Mouse (Mus musculus) limb, embryonic 13.5 days (tissue): ENCODE measurements around the gene Shisa7. TPM values are rescaled to one million over a fixed set of nuclear protein-coding genes. Genes with fewer than 3 reads are reported as not detected.

Experiments used
- ATAC-seq: fragments of 200-750 bp; cut with Nextera tagmentation; 2 replicates; pipeline ENCODE4 v1.8.0; 2017; ENCODE audit warnings: low read depth, moderate number of reproducible peaks, moderate TSS enrichment; ENCODE audit not compliant: low FRiP score
- H3K27ac ChIP-seq: fragments of 300-500 bp; sonication (generic); 2 replicates; pipeline ENCODE4 v1.5.1; 2015; ENCODE audit warnings: inconsistent platforms, mild to moderate bottlenecking, moderate library complexity
- H3K27me3 ChIP-seq: fragments of 300-500 bp; sonication (generic); 2 replicates; pipeline ENCODE4 v1.6.1; 2015; ENCODE audit warnings: mild to moderate bottlenecking, inconsistent platforms
- H3K36me3 ChIP-seq: fragments of 300-500 bp; sonication (generic); 2 replicates; pipeline ENCODE4 v1.6.1; 2015; ENCODE audit warnings: inconsistent platforms, mild to moderate bottlenecking, moderate library complexity
- H3K4me1 ChIP-seq: fragments of 300-500 bp; sonication (generic); 2 replicates; pipeline ENCODE4 v1.6.1; 2015; ENCODE audit warnings: inconsistent platforms
- H3K4me2 ChIP-seq: fragments of 300-500 bp; sonication (generic); replicated peaks from 2 replicates; pipeline ENCODE4 v1.6.1; 2015; ENCODE audit warnings: inconsistent platforms, mild to moderate bottlenecking, moderate library complexity
- H3K4me3 ChIP-seq: fragments of 300-500 bp; sonication (generic); 2 replicates; pipeline ENCODE4 v1.5.1; 2015; ENCODE audit warnings: moderate library complexity, mild to moderate bottlenecking, inconsistent platforms
- H3K9ac ChIP-seq: fragments of 300-500 bp; sonication (generic); 2 replicates; pipeline ENCODE4 v1.6.1; 2015; ENCODE audit warnings: mild to moderate bottlenecking, inconsistent platforms
- H3K9me3 ChIP-seq: fragments of 300-500 bp; sonication (generic); 2 replicates; pipeline ENCODE4 v1.6.1; 2016; ENCODE audit warnings: inconsistent platforms
- WGBS: fragments of 180-500 bp; shearing (Covaris S2); methylation state at CpG from one replicate; pipeline ENCODE4 v1.1.7; 2015; 5-methylcytosine and 5-hydroxymethylcytosine counted together
- polyA plus RNA-seq: library from polyadenylated mRNA; unstranded; fragments of >200 nt; fragmentation: Nextera tagmentation; extraction: Ambion mirVana; gene quantifications from 2 replicates; pipeline ENCODE4 v1.2.1, GENCODE M21; 2015

The Shisa7 gene
- polyA plus RNA-seq, 1 experiment from 2014 or later, result 0.17 TPM

DNA sequence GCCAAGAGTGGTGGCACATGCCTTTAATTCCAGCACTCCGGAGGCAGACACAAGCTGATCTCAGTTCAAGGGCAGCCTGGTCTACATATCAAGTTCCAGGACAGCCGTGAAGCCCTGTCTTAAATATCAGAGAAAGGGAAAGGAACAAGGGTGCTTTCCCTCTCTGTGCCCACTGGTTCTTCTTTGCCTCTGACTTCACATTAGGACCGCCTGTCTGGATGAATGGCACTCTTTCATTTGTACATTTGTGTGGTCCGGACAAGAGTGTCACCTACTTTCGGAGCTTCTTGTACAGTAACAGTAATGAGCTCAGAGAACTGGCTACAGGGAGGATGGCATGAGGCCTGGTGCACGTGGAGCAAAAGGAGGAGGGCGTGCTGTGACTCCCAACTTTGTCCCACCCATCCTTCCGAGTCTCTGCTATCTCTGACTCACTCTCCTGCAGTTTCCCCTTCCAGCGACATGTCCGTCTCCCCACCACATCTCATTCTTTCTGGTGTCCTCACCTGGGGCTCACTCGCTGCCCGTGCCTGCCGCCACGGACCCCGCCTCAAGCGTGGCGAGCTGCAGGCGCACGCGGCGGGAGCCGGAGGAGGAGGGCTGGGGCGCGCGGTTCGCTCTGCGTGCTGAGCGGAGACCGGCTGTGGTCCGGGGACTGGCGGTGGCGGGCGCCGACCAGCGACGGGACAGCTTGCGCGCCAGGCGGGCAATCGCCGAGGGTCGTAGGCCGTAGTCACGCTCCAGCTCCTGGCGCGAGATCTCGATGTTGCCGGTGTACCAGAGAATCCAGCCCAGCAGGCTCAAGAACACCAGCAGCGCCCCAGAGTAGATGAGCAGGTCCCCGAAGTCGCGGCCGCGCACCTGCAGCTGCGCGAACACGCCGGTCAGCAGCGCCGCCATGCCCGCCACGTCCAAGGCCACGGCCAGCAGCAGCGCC, 55.7 kb downstream of the Shisa7 start:
- peak overlapping the region; percentile 64 for H3K4me3 ChIP-seq
- peak; percentile 41; the same call in 1 of the 2 replicates for ATAC-seq
- H3K9ac ChIP-seq, result peak overlapping the region; percentile 85
- H3K27me3 ChIP-seq, result peaks cover 22% of the 10 kb centered on the region
- 0 out of 2 replicates have a peak overlapping the region, but pooled peaks have one; percentile 22 for H3K27ac ChIP-seq
- WGBS, result 3% methylated on average over 58 of the region's 64 CpGs
- H3K36me3 ChIP-seq, result peaks cover under 1% of the 10 kb centered on the region; the same call in 1 of the 2 replicates
- H3K4me2 ChIP-seq, result peak overlapping the region; percentile 87
- peaks cover 13% of the 10 kb centered on the region for H3K4me1 ChIP-seq
- H3K9me3 ChIP-seq, result no peaks in the 10 kb centered on the region

DNA sequence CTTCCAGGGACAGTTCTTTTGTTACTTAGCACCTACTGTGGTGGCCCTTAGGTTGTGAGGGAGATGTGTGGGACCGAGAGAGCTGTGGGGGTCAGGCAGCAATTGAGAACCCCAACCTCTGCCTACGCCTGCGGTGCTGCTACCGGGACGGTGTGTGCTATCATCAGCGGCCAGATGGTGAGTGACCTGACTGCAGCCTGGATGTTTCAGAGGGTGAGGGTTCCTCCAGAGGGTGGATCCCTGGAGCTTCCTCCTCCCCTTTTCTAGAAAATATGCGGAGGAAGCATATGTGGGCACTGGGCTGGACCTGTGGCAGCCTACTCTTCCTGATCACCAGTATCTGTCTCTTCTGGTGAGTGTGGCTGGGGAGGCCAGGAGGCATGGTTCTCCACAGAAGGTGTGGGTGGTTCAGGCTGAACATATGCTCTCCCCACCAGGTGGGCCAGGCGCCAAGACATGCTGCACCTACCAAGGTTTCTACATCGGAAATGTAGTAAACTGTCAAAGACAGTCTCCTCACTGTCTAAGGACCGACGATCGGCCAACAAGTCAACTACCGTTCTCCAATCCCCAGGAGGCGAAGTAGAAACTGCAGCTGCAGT, 60.7 kb downstream of the Shisa7 start:
- no peak overlapping the region for H3K4me2 ChIP-seq
- no peaks in the 10 kb centered on the region for H3K9me3 ChIP-seq
- H3K36me3 ChIP-seq, result no peaks in the 10 kb centered on the region
- H3K9ac ChIP-seq, result no peak overlapping the region
- no peak for ATAC-seq
- no peak overlapping the region for H3K4me3 ChIP-seq
- no peak overlapping the region for H3K27ac ChIP-seq
- H3K4me1 ChIP-seq, result peaks cover 6% of the 10 kb centered on the region
- peaks cover 31% of the 10 kb centered on the region for H3K27me3 ChIP-seq
- WGBS, result 75% methylated on average over 14 of the region's 14 CpGs

DNA sequence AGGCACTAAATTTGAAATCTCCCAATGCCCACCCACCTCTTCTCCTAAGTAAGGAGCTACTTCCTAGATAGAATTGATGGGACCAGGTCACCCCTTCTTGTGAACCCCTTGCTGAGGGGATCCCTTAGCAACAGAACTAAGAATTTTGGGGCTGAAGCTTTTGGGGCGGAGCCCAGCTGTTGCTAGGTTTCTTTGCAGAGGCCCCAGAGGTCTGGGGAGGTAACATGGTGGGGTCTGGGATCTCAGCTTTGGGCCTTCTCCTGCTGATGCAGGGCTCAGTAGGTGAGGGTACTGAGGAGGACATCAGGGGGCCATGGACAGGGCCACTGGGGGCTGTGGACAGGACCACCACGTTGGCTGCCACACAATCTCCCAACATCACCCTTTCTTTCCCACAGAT, 61.7 kb downstream of the Shisa7 start, which contains the start of the genes Il11 and Tmem190:
Gene Il11, minus strand, starts transcription at position 101 of the 400 bp plus-strand sequence.
Gene Tmem190, plus strand, starts transcription at position 179 of the 400 bp plus-strand sequence.
- Histone ChIP-seq H3K36me3 (no peaks in the 10 kb centered on the region), H3K27ac (no peak within 1 kb of the TSS), H3K9ac (no peak within 1 kb of the TSS), H3K4me3 (no peak within 1 kb of the TSS), H3K4me1 (peaks cover 5% of the 10 kb centered on the region; the same call in 1 of the 2 replicates), H3K27me3 (peaks cover 38% of the 10 kb centered on the region), H3K9me3 (no peaks in the 10 kb centered on the region), H3K4me2 (no peak within 1 kb of the TSS)
- ATAC-seq, result no peak
- WGBS, result 75% methylated on average over 2 of the region's 2 CpGs

DNA sequence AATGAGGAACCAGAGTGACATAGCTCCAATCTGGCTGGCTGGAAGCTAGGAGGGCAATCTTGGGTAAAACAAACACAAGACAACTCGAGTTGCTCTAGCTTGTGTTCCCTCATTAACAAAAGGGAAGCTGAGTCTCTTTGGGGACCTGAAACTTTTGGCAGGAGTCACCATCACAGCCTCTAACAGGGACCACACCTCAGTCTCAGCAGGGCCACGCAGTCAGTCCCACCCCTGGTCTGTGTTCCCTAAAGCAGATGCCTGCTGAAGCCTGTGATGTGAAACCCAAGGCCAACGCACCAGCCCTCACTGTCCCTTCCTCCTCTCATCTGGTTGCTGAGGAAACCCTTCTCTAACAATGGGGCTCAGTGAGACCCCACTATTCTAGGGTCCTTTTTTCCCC, 62.4 kb downstream of the Shisa7 start:
- no peak for ATAC-seq
- H3K9ac ChIP-seq, result no peak overlapping the region
- WGBS, result 57% methylated on average over 3 of the region's 3 CpGs
- no peak overlapping the region for H3K4me3 ChIP-seq
- no peak overlapping the region for H3K4me2 ChIP-seq
- H3K36me3 ChIP-seq, result no peaks in the 10 kb centered on the region
- no peaks in the 10 kb centered on the region for H3K9me3 ChIP-seq
- peaks cover 40% of the 10 kb centered on the region for H3K27me3 ChIP-seq
- no peak overlapping the region for H3K27ac ChIP-seq
- H3K4me1 ChIP-seq, result peaks cover 11% of the 10 kb centered on the region

DNA sequence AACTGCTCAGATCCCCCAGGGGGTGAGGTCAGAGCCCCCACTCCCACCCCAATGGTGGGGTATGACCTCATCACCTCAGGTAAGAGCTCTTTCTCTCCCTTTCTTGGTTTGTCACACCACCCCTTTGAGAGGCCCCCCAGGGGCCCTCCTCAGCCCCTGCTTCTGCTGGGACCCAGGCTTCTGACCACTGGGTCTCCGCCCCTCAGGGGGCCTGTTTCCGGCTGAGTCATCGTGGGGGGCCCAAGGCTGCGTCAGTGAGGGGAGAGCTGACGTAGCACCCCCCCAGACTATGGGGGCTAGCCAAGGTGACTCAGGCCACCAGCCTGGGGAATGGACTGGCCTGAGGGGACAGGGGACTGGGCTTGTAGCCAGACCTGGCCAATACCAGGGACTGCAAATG, 64.6 kb downstream of the Shisa7 start:
- no peak for ATAC-seq
- Histone ChIP-seq H3K36me3 (no peaks in the 10 kb centered on the region), H3K4me1 (peaks cover 16% of the 10 kb centered on the region), H3K4me2 (no peak overlapping the region), H3K27me3 (peaks cover 63% of the 10 kb centered on the region), H3K9ac (no peak overlapping the region), H3K27ac (no peak overlapping the region), H3K4me3 (no peak overlapping the region), H3K9me3 (peaks cover 6% of the 10 kb centered on the region; the same call in 1 of the 2 replicates)
- 29% methylated on average over 5 of the region's 5 CpGs for WGBS

DNA sequence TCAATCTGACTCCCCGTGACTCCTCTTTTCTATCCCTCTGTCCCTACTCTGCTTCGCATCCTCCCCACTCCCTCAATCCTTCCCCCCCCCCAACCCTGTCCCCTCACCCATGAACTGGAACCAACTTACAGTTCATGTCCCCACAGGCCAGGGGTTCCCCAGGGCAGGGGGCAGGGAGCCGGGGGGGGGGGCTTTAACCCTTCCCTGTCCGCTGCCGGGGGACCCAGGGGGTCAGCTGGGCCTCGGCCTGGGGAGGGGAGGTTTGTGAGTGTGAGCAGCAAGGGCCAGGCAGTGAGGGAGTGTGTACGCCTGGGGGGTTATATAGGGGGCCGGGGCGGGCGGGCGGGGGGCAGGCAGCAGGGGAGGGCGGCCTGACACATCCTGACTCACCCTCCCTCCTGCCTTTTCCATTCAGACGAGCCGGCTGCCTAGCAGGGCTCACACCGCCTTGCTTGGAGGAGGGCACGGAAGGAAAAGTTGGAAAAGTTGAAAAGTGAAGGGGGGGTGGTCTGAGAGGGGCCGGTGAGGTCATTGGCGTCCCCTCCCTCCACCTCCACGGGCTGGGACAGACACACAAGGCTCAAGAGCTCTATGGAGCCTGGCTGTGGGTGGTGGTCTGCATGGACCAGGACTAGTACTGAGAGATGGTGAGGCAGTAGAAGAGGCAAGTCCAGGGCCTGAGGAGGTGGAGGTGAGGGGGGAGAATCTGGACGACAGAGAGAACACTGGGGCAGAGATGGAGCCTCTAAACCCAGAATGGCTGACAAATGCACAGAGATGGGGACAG, 66.5 kb downstream of the Shisa7 start:
- ATAC-seq, result no peak
- Histone ChIP-seq H3K27ac (no peak overlapping the region), H3K4me2 (peak overlapping the region; percentile 65), H3K9ac (no peak overlapping the region), H3K4me3 (no peak overlapping the region), H3K4me1 (peaks cover 16% of the 10 kb centered on the region), H3K27me3 (peaks cover 73% of the 10 kb centered on the region), H3K9me3 (peaks cover 6% of the 10 kb centered on the region; the same call in 1 of the 2 replicates), H3K36me3 (no peaks in the 10 kb centered on the region)
- 7% methylated on average over 20 of the region's 20 CpGs for WGBS

DNA sequence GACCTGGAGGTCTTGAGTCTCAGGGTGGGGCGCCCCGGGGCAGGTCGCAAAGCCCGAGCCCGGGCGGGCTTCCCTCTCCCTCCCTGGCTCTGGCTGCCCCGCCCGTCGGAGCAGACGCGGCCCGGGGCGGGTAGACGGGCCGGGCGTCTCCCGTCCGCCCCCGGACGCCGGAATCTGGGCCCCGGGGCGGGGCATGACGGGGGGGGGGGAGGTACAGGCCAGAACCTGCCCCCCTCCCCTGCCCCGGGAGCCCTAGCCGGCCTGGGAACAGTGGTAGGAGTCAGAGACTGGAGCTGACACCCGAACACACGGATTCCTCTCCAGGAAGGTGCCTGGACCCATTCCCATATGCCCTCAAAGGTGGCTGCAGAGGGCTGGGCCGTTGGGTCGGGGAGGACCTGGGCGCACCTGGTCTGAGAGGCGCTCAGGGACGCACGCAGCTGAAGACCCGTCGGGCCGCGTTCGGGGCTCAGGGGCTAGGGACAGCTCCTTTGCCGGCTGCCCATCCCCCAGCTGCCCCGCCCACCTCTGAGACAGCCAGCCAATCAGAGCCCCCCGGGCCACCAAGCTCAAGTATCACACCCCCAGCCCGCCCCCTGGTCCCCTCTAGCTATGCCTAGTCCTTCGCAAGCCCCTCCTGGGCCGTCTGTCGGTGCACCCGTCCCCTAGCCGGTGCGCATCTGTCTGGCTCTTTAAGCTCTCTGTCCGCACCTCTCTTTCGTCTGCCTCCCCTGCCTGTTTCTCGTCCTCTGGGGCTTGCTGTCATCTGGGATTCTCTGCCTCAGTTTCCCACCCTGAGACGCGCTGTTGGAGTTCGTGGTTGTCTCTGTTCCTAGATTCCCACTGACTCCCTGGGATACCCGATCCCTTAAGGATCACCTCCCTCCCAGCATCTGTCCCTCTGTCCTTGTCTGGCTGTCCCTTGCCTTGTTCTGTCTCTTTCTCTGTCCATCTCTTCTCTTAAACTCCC, 67.3 kb downstream of the Shisa7 start:
- peaks cover 16% of the 10 kb centered on the region for H3K4me1 ChIP-seq
- no peaks in the 10 kb centered on the region for H3K36me3 ChIP-seq
- peaks cover 73% of the 10 kb centered on the region for H3K27me3 ChIP-seq
- peak overlapping the region; percentile 41 for H3K4me3 ChIP-seq
- peaks cover 6% of the 10 kb centered on the region; the same call in 1 of the 2 replicates for H3K9me3 ChIP-seq
- WGBS, result under 1% methylated on average over 45 of the region's 56 CpGs
- H3K9ac ChIP-seq, result peak overlapping the region; percentile 31; the same call in 1 of the 2 replicates
- peak; percentile 83 for ATAC-seq
- H3K4me2 ChIP-seq, result peak overlapping the region; percentile 65
- no peak overlapping the region for H3K27ac ChIP-seq

DNA sequence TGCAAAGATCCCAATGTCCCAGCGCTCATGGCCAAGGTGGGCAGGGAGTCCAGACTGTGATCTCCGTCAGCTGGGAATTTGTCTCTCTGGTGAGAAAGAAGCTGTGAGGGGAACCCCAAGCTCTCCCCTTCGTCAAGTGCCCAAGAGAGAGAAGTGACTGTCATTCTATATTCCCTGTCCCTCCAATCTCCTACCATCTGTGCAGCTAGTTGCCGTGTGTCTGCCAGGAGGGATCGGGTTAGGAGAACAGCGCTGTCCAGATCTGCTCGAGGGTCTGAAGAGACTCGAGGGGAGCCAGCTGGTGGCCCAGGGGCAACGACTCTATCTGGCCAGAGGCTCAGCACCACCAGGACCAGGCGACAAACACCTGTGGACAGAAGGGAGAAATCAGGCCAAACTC, 68.4 kb downstream of the Shisa7 start:
- peaks cover 16% of the 10 kb centered on the region for H3K4me1 ChIP-seq
- H3K27ac ChIP-seq, result no peak overlapping the region
- peaks cover 70% of the 10 kb centered on the region for H3K27me3 ChIP-seq
- peaks cover 6% of the 10 kb centered on the region; the same call in 1 of the 2 replicates for H3K9me3 ChIP-seq
- H3K36me3 ChIP-seq, result no peaks in the 10 kb centered on the region
- no peak overlapping the region for H3K4me3 ChIP-seq
- ATAC-seq, result no peak
- H3K9ac ChIP-seq, result no peak overlapping the region
- 51% methylated on average over 10 of the region's 10 CpGs for WGBS
- H3K4me2 ChIP-seq, result no peak overlapping the region
